Mouse (Mus musculus) G1E (cell line): Measurements from ENCODE around the gene Slmap.

ENCODE experiments used
- CTCF ChIP-seq: IDR thresholded peaks from 2 replicates; pipeline ENCODE4 v1.5.1; 2012; ENCODE audit warnings: low read depth, low read length, inconsistent platforms, mixed read lengths
- GATA1 ChIP-seq: IDR thresholded peaks from 2 replicates; pipeline ENCODE4 v1.6.1; 2012; ENCODE audit warnings: borderline replicate concordance, low read length, inconsistent platforms, mixed read lengths
- GATA2 ChIP-seq: IDR thresholded peaks from 2 replicates; pipeline ENCODE4 v1.6.1; 2012; ENCODE audit warnings: low read depth, low read length, inconsistent platforms, borderline replicate concordance
- POLR2AphosphoS5 ChIP-seq: IDR thresholded peaks from 2 replicates; pipeline ENCODE4 v1.6.1; 2012; ENCODE audit warnings: low read depth, low read length, inconsistent platforms; ENCODE audit not compliant: insufficient replicate concordance
- TAL1 ChIP-seq: conservative IDR thresholded peaks from 2 replicates; pipeline ENCODE4 v1.6.1; 2012; ENCODE audit warnings: low read depth, low read length, inconsistent platforms, mixed read lengths

GRCm38 (mm10) chr14:26417956-26418355, 116.8 kb downstream of the Slmap start:
- TF ChIP-seq TAL1: no peak
- TF ChIP-seq GATA1: no peak
- no peak for TF ChIP-seq CTCF
- no peak for TF ChIP-seq GATA2
- no peak for TF ChIP-seq POLR2AphosphoS5
